Mouse (Mus musculus): Measurements from ENCODE around the gene Vps72.

Vps72 gene

DNA sequence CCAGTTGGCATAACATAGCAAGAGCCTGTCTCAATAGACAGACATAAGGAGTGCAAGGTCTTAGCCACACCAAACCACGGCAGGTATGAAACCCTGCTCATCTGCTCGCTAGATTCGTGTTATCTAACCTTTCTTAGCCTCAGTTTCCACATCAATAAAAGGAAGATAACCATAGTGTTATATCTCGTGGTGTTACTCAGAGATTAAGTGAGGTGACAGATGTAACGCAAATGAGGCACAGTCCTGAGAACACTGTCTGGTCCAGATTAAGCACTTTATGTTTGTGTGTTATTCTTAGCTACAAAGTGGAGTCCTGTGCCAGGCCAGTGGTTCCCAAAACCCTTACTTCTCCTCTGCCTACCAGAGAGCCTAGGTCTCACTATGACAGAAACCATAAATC, 54.0 kb downstream of the Vps72 start:
- no peak for ATAC-seq (ENCODE audit: low TSS enrichment)

DNA sequence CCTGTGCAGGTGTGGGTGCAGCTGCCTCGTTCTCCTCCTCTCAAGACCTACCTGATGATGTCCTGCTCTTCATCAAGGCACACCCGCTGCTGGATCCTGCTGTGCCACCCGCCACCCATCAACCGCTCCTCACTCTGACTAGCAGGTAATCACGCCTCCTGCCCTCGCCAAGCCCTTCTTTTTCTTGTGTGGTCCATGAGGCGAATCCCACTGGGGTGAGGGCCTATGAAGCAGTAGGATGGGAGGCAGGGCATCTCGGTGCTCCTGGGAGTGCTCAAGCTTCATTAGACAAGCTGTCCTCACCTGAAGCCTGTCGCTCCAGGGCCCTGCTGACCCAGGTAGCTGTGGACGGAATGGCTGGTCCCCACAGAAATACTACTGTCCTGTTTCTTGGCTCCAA, 59.2 kb downstream of the Vps72 start:
- ATAC-seq (ENCODE audit: low TSS enrichment), result no peak

DNA sequence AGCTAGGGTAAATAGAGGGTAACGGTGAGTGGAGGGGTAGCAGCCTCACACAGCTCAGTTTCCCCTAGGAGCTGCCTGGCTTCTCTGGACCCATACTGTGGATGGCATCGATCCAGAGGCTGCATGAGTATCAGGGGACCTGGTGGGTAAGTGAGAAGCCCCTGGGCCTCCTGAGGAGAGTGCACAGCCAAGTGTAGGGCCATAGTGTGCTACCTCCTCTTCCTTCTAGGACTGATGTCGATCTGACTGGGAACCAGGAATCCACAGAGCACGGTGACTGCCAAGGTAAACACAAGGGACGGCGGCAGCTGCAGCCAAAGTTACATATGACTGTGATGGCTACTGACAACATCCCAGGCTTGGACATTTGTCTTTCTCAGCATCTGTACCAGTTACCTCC, 60.3 kb downstream of the Vps72 start:
- no peak for ATAC-seq (ENCODE audit: low TSS enrichment)
